Mouse (Mus musculus) heart, embryonic 14.5 days (tissue): Measurements from ENCODE around the gene Usf1. TPM values are rescaled to one million over a fixed set of nuclear protein-coding genes. Genes with fewer than 3 reads are reported as not detected.

Experiments used
- ATAC-seq: fragments of 200-750 bp; cut with Nextera tagmentation; 2 replicates; pipeline ENCODE4 v1.8.0; 2017; ENCODE audit warnings: low read depth, moderate TSS enrichment; ENCODE audit not compliant: insufficient number of reproducible peaks, insufficient read depth, low FRiP score
- H3K27ac ChIP-seq, 2 experiments: fragments of 200-500 bp in 1 of 2; fragments of 300-500 bp in 1 of 2; sonication (generic) in 1 of 2; replicated peaks in 1 of 2; 2 replicates each; pipeline ENCODE4 v1.5.1; 2012 to 2014; ENCODE audit warnings: low read depth in 2 of 2, low read length in 2 of 2, control low read depth in 1 of 2, mild to moderate bottlenecking in 1 of 2, mixed read lengths in 1 of 2; ENCODE audit not compliant: control insufficient read depth in 1 of 2, insufficient read depth in 1 of 2
- H3K27me3 ChIP-seq: fragments of 300-500 bp; sonication (generic); 2 replicates; pipeline ENCODE4 v1.6.1; 2014; ENCODE audit warnings: mild to moderate bottlenecking, low read length, control low read depth; ENCODE audit not compliant: control insufficient read depth, insufficient read depth
- H3K36me3 ChIP-seq: fragments of 300-500 bp; sonication (generic); 2 replicates; pipeline ENCODE4 v1.6.1; 2014; ENCODE audit warnings: mild to moderate bottlenecking, control low read depth, low read length, mixed read lengths; ENCODE audit not compliant: control insufficient read depth, insufficient read depth
- H3K4me1 ChIP-seq, 2 experiments: fragments of 200-500 bp in 1 of 2; fragments of 300-500 bp in 1 of 2; sonication (generic) in 1 of 2; 2 replicates each; pipeline ENCODE4 v1.6.1; 2012 to 2014; ENCODE audit warnings: low read length in 2 of 2, control low read depth in 1 of 2, mixed read lengths in 1 of 2; ENCODE audit not compliant: control insufficient read depth in 2 of 2, insufficient read depth in 2 of 2
- H3K4me2 ChIP-seq: fragments of 300-500 bp; sonication (generic); 2 replicates; pipeline ENCODE4 v1.6.1; 2014; ENCODE audit warnings: mild to moderate bottlenecking, low read length
- H3K4me3 ChIP-seq, 2 experiments: fragments of 200-500 bp in 1 of 2; fragments of 300-500 bp in 1 of 2; sonication (generic) in 1 of 2; 2 replicates each; pipeline ENCODE4 v1.5.1; 2012 to 2014; ENCODE audit warnings: low read length in 2 of 2, mild to moderate bottlenecking in 2 of 2, control low read depth in 1 of 2, low read depth in 1 of 2, moderate library complexity in 1 of 2; ENCODE audit not compliant: control insufficient read depth in 1 of 2, insufficient read depth in 1 of 2
- H3K9ac ChIP-seq: fragments of 300-500 bp; sonication (generic); 2 replicates; pipeline ENCODE4 v1.6.1; 2014; ENCODE audit warnings: mild to moderate bottlenecking, low read length
- H3K9me3 ChIP-seq: fragments of 300-500 bp; sonication (generic); 2 replicates; pipeline ENCODE4 v1.6.1; 2016; ENCODE audit warnings: low read length, control low read depth; ENCODE audit not compliant: control insufficient read depth
- WGBS: fragments of 180-500 bp; shearing (Covaris S2); extraction: QIAGEN DNeasy Blood & Tissue Kit; methylation state at CpG from one replicate; pipeline ENCODE4 v1.1.7; 2014; 5-methylcytosine and 5-hydroxymethylcytosine counted together
- polyA plus RNA-seq: library from polyadenylated mRNA; unstranded; fragments of >200 nt; fragmentation: Nextera tagmentation; extraction: Ambion mirVana; gene quantifications from 2 replicates; pipeline ENCODE4 v1.2.1, GENCODE M21; 2014

The Usf1 gene
- polyA plus RNA-seq, 1 experiment from 2014 or later: 58.5 TPM

- H3K9me3 ChIP-seq: peaks cover 8% of the 10 kb centered on the region
- H3K9ac ChIP-seq: peak overlapping the region; percentile 42; the same call in 1 of the 2 replicates
- WGBS: 47% methylated on average over 7 of the region's 7 CpGs
- peaks cover 29 to 43% of the 10 kb centered on the region in 2 experiments for H3K4me1 ChIP-seq
- H3K4me3 ChIP-seq: peak overlapping the region in 1 of 2 experiments; percentile 5; a peak in 1 of 4 replicates
- no peaks in the 10 kb centered on the region for H3K27me3 ChIP-seq
- no peaks in the 10 kb centered on the region for H3K36me3 ChIP-seq
- H3K27ac ChIP-seq: peak overlapping the region; percentile 81 to 84
- peak; percentile 32; the same call in 1 of the 2 replicates for ATAC-seq
- H3K4me2 ChIP-seq: peak overlapping the region; percentile 80
Observed at GRCm38 (mm10) chr1:171441466-171442412, 30.6 kb downstream of the Usf1 start.

- Histone ChIP-seq H3K4me3 (peak overlapping the region in 1 of 2 experiments; percentile 5; a peak in 1 of 4 replicates), H3K4me2 (peak overlapping the region; percentile 80), H3K36me3 (no peaks in the 10 kb centered on the region), H3K9ac (peak overlapping the region; percentile 38; the same call in 1 of the 2 replicates), H3K9me3 (peaks cover 8% of the 10 kb centered on the region), H3K27ac (peak overlapping the region; percentile 81 to 84), H3K4me1 (peaks cover 32 to 44% of the 10 kb centered on the region in 2 experiments), H3K27me3 (no peaks in the 10 kb centered on the region)
- WGBS: 67% methylated on average over 8 of the region's 8 CpGs
- ATAC-seq: no peak
Observed at GRCm38 (mm10) chr1:171442413-171442760, 31.3 kb downstream of the Usf1 start.

DNA sequence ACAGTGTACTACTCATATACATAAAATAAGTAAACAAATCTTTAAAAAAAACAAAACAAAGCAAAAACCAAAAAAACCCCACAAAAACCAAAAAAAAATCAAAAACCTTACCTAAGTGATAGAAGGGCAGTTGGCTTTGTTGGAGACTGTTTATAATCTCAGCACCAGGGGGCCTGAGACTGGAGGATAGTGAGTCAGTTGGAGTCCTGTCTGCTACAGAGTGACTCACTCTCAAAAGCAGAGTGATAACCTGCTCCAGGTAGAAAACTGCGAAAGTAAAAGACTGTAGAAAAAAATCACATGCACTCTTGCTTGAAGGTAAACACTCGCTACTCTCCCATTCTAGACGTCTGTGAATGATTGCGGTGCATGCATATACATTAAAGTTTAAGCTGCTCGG, 33.9 kb downstream of the Usf1 start:
- Histone ChIP-seq H3K4me1 (peaks cover 26 to 44% of the 10 kb centered on the region in 2 experiments), H3K27me3 (no peaks in the 10 kb centered on the region), H3K9ac (no peak overlapping the region), H3K4me3 (no peak overlapping the region), H3K27ac (no peak overlapping the region), H3K9me3 (peaks cover 8% of the 10 kb centered on the region), H3K36me3 (no peaks in the 10 kb centered on the region), H3K4me2 (no peak overlapping the region)
- ATAC-seq: no peak
- 86% methylated on average over 5 of the region's 5 CpGs for WGBS

DNA sequence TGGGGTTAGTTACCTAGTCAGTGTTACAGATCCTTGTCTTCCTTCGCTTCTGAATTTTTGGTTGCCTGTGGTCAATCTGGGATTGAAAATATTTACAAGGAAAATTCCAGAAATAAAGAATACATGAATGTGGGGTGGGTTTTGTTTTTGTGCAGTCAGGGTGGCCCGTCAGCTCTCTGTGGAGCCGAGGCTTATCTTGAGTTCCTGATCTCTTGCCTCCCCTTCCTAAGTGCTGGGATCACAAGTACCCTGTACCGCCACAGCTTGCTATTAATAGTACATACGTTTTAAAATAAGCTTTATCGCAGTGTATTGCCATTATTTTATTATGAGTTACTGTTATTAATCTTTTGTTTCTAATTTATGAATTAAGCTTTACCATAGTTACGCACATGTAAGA, 35.7 kb downstream of the Usf1 start:
- Histone ChIP-seq H3K27ac (peak overlapping the region in 1 of 2 experiments; percentile 37; a peak in 1 of 4 replicates), H3K4me2 (peak overlapping the region; percentile 40), H3K27me3 (no peaks in the 10 kb centered on the region), H3K4me1 (peaks cover 12 to 29% of the 10 kb centered on the region in 2 experiments), H3K4me3 (no peak overlapping the region), H3K36me3 (no peaks in the 10 kb centered on the region), H3K9ac (no peak overlapping the region; the same call in 1 of the 2 replicates), H3K9me3 (peaks cover 8% of the 10 kb centered on the region)
- ATAC-seq: no peak
- WGBS: 27% methylated on average over 7 of the region's 7 CpGs

GRCm38 (mm10) chr1:171447692-171448091, 36.6 kb downstream of the Usf1 start:
- 18% methylated on average over 10 of the region's 10 CpGs for WGBS

GRCm38 (mm10) chr1:171450062-171450461, 38.9 kb downstream of the Usf1 start:
- H3K4me3 ChIP-seq: no peak overlapping the region
- no peak overlapping the region for H3K9ac ChIP-seq
- H3K9me3 ChIP-seq: peaks cover 3% of the 10 kb centered on the region; the same call in 1 of the 2 replicates
- 0 out of 2 replicates have a peak, but pooled peaks cover 4% of the 10 kb centered on the region for H3K36me3 ChIP-seq
- WGBS: 57% methylated on average over 11 of the region's 11 CpGs
- no peak overlapping the region for H3K27ac ChIP-seq
- H3K4me2 ChIP-seq: no peak overlapping the region
- H3K27me3 ChIP-seq: no peaks in the 10 kb centered on the region
- H3K4me1 ChIP-seq: peaks cover 8 to 22% of the 10 kb centered on the region in 2 experiments
- no peak for ATAC-seq

More at GRCm38 (mm10) chr1:171447692-171448091, 36.6 kb downstream of the Usf1 start:
- no peaks in the 10 kb centered on the region for H3K36me3 ChIP-seq
- H3K27ac ChIP-seq: peak overlapping the region; percentile 37 to 38
- ATAC-seq: no peak
- H3K27me3 ChIP-seq: no peaks in the 10 kb centered on the region
- H3K4me3 ChIP-seq: no peak overlapping the region
- H3K9ac ChIP-seq: peak overlapping the region; percentile 51
- H3K4me1 ChIP-seq: peaks cover 8 to 22% of the 10 kb centered on the region in 2 experiments
- H3K9me3 ChIP-seq: peaks cover 8% of the 10 kb centered on the region
- peak overlapping the region; percentile 40 for H3K4me2 ChIP-seq

DNA sequence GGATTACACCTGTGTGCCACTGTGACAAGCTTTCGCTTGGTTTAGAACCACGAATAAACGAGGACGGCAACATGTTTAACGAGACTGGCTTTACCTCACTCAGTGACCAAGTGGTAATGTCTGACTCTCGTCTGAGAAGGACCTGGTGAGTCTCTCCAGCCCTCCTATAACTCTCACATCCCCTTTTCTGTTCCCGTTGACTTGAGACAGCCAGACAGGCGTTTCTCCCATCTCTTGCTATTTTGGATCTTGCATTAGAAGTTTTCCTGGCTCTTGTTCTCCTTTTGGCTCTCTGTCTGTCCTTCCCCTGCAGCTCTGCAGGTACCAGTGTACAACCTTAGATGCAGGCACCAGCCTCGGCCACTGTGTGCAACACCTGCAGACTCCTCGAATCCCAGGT, 39.9 kb downstream of the Usf1 start:
- ATAC-seq: no peak
- 76% methylated on average over 10 of the region's 10 CpGs for WGBS

More for the DNA sequence above, 39.9 kb downstream of the Usf1 start:
- H3K27me3 ChIP-seq: no peaks in the 10 kb centered on the region
- H3K4me2 ChIP-seq: no peak overlapping the region
- H3K9ac ChIP-seq: no peak overlapping the region
- H3K4me3 ChIP-seq: no peak overlapping the region
- H3K36me3 ChIP-seq: 0 out of 2 replicates have a peak, but pooled peaks cover 4% of the 10 kb centered on the region
- H3K4me1 ChIP-seq: peaks cover 8 to 22% of the 10 kb centered on the region in 2 experiments
- peaks cover 2% of the 10 kb centered on the region; the same call in 1 of the 2 replicates for H3K9me3 ChIP-seq
- no peak overlapping the region for H3K27ac ChIP-seq
